Mouse (Mus musculus) kidney, postnatal 0 days (tissue): Measurements from ENCODE around the gene Camk2n2. TPM values are rescaled to one million over a fixed set of nuclear protein-coding genes. Genes with fewer than 3 reads are reported as not detected.

Experiments
- ATAC-seq: fragments of 200-750 bp; cut with Nextera tagmentation; replicated peaks from 2 replicates; pipeline ENCODE4 v1.8.0; 2017; ENCODE audit warnings: low read depth, moderate number of reproducible peaks, moderate TSS enrichment, moderate library complexity; ENCODE audit not compliant: low FRiP score
- DNase-seq: peaks from one replicate; pipeline ENCODE4 v3.0.0-alpha.2; 2016; ENCODE audit warnings: low spot score
- H3K27ac ChIP-seq: fragments of 300-500 bp; sonication (generic); 2 replicates; pipeline ENCODE4 v1.5.1; 2014; ENCODE audit warnings: mild to moderate bottlenecking
- H3K27me3 ChIP-seq: fragments of 300-500 bp; sonication (generic); 2 replicates; pipeline ENCODE4 v1.6.1; 2014; ENCODE audit warnings: low read length, mixed read lengths; ENCODE audit not compliant: insufficient read depth
- H3K36me3 ChIP-seq: fragments of 300-500 bp; sonication (generic); 2 replicates; pipeline ENCODE4 v1.6.1; 2014; ENCODE audit warnings: low read length, mixed read lengths; ENCODE audit not compliant: insufficient read depth
- H3K4me1 ChIP-seq: fragments of 300-500 bp; sonication (generic); replicated peaks from 2 replicates; pipeline ENCODE4 v1.6.1; 2014; ENCODE audit warnings: antibody characterized with exemption, low read length, mixed read lengths; ENCODE audit not compliant: insufficient read depth
- H3K4me2 ChIP-seq: fragments of 300-500 bp; sonication (generic); 2 replicates; pipeline ENCODE4 v1.6.1; 2014; ENCODE audit warnings: mild to moderate bottlenecking, low read length, moderate library complexity, mixed read lengths
- H3K4me3 ChIP-seq: fragments of 300-500 bp; sonication (generic); replicated peaks from 2 replicates; pipeline ENCODE4 v1.5.1; 2014; ENCODE audit warnings: low read depth, low read length
- H3K9ac ChIP-seq: fragments of 300-500 bp; sonication (generic); 2 replicates; pipeline ENCODE4 v1.6.1; 2014; ENCODE audit warnings: low read depth, low read length
- H3K9me3 ChIP-seq: fragments of 300-500 bp; sonication (generic); replicated peaks from 2 replicates; pipeline ENCODE4 v1.6.1; 2016; ENCODE audit warnings: low read length, inconsistent platforms, mixed read lengths
- CTCF ChIP-seq: IDR thresholded peaks from 2 replicates; pipeline ENCODE4 v1.5.1; 2016; ENCODE audit warnings: antibody characterized with exemption, low read depth, mild to moderate bottlenecking, moderate library complexity
- whole genome bisulfite sequencing: fragments of 180-500 bp; shearing (Covaris S2); extraction: QIAGEN DNeasy Blood & Tissue Kit; methylation state at CpG from one replicate; pipeline ENCODE4 v1.1.7; 2014; 5-methylcytosine and 5-hydroxymethylcytosine counted together
- polyA plus RNA-seq: library from polyadenylated mRNA; unstranded; fragments of >200 nt; fragmentation: Nextera tagmentation; extraction: Ambion mirVana; gene quantifications from 2 replicates; pipeline ENCODE4 v1.2.1, GENCODE M21; 2015

Camk2n2 gene
- polyA plus RNA-seq, 1 experiment from 2014 or later, result 0.72 TPM

- H3K36me3 ChIP-seq, result peaks cover 8% of the 10 kb centered on the region
- peak; percentile 98 for DNase-seq
- H3K4me3 ChIP-seq, result peak within 1 kb of the TSS; percentile 60
- peak; percentile 96 for ATAC-seq
- H3K9me3 ChIP-seq, result no peaks in the 10 kb centered on the region
- WGBS, result 1% methylated on average over 41 of the region's 41 CpGs
- TF ChIP-seq CTCF, result no peak
- H3K9ac ChIP-seq, result peak within 1 kb of the TSS; percentile 72
- H3K27ac ChIP-seq, result peak within 1 kb of the TSS; percentile 76
- H3K4me1 ChIP-seq, result peaks cover 5% of the 10 kb centered on the region; the same call in 1 of the 2 replicates
- H3K4me2 ChIP-seq, result peak within 1 kb of the TSS; percentile 74
- H3K27me3 ChIP-seq, result no peaks in the 10 kb centered on the region
These were observed 9.5 kb downstream of the Camk2n2 start, which contains the start of the genes Eef1akmt4, Gm49333 and Alg3 for GRCm38 (mm10) chr16:20611357-20612227. Eef1akmt4 (plus strand) TSS chr16:20611593. Gm49333 (plus strand) TSS chr16:20611610. Alg3 (minus strand) TSS chr16:20611735.

- no peaks in the 10 kb centered on the region for H3K9me3 ChIP-seq
- H3K4me1 ChIP-seq, result peaks cover 5% of the 10 kb centered on the region; the same call in 1 of the 2 replicates
- no peak for TF ChIP-seq CTCF
- H3K4me2 ChIP-seq, result peak overlapping the region; percentile 74
- peak overlapping the region; percentile 60 for H3K4me3 ChIP-seq
- DNase-seq, result peak; percentile 89
- H3K27me3 ChIP-seq, result no peaks in the 10 kb centered on the region
- H3K27ac ChIP-seq, result peak overlapping the region; percentile 76
- H3K36me3 ChIP-seq, result peaks cover 16% of the 10 kb centered on the region
- under 1% methylated on average over 28 of the region's 28 CpGs for WGBS
- peak; percentile 67 for ATAC-seq
- peak overlapping the region; percentile 72 for H3K9ac ChIP-seq
These were observed 10.4 kb downstream of the Camk2n2 start for GRCm38 (mm10) chr16:20610501-20611356.

GRCm38 (mm10) chr16:20604705-20605104, 16.4 kb downstream of the Camk2n2 start:
- Histone ChIP-seq H3K4me3 (no peak overlapping the region), H3K4me2 (no peak overlapping the region), H3K9me3 (no peaks in the 10 kb centered on the region), H3K9ac (no peak overlapping the region), H3K27me3 (no peaks in the 10 kb centered on the region), H3K36me3 (peaks cover 27% of the 10 kb centered on the region), H3K4me1 (0 out of 2 replicates have a peak, but pooled peaks cover under 1% of the 10 kb centered on the region), H3K27ac (no peak overlapping the region)
- 65% methylated on average over 9 of the region's 9 CpGs for WGBS
- TF ChIP-seq CTCF, result no peak
- DNase-seq (no peak), ATAC-seq (no peak)

GRCm38 (mm10) chr16:20600511-20600910, 20.6 kb downstream of the Camk2n2 start:
- Histone ChIP-seq H3K9ac (no peak overlapping the region), H3K9me3 (no peaks in the 10 kb centered on the region), H3K4me3 (no peak overlapping the region), H3K27me3 (no peaks in the 10 kb centered on the region), H3K4me2 (no peak overlapping the region), H3K4me1 (no peaks in the 10 kb centered on the region), H3K36me3 (0 out of 2 replicates have a peak, but pooled peaks cover 8% of the 10 kb centered on the region), H3K27ac (no peak overlapping the region)
- ATAC-seq (no peak), DNase-seq (no peak)
- no peak for TF ChIP-seq CTCF
- 69% methylated on average over 5 of the region's 5 CpGs for WGBS

GRCm38 (mm10) chr16:20596687-20597441, 24.2 kb downstream of the Camk2n2 start:
- 31% methylated on average over 7 of the region's 7 CpGs for WGBS
- H3K9me3 ChIP-seq, result no peaks in the 10 kb centered on the region
- no peaks in the 10 kb centered on the region for H3K36me3 ChIP-seq
- H3K4me2 ChIP-seq, result no peak overlapping the region
- no peak overlapping the region for H3K4me3 ChIP-seq
- DNase-seq (no peak), ATAC-seq (no peak)
- H3K4me1 ChIP-seq, result no peaks in the 10 kb centered on the region
- H3K27me3 ChIP-seq, result peaks cover 11% of the 10 kb centered on the region
- no peak overlapping the region for H3K9ac ChIP-seq
- TF ChIP-seq CTCF, result no peak
- H3K27ac ChIP-seq, result no peak overlapping the region

- H3K4me3 ChIP-seq, result no peak overlapping the region
- peaks cover 23% of the 10 kb centered on the region for H3K27me3 ChIP-seq
- H3K36me3 ChIP-seq, result no peaks in the 10 kb centered on the region
- H3K9me3 ChIP-seq, result no peaks in the 10 kb centered on the region
- H3K9ac ChIP-seq, result no peak overlapping the region
- TF ChIP-seq CTCF, result no peak
- no peak overlapping the region for H3K4me2 ChIP-seq
- no peak for DNase-seq
- H3K27ac ChIP-seq, result no peak overlapping the region
- WGBS, result 84% methylated on average over 4 of the region's 4 CpGs
- peaks cover 4% of the 10 kb centered on the region for H3K4me1 ChIP-seq
- no peak for ATAC-seq
These were observed 25.4 kb downstream of the Camk2n2 start for GRCm38 (mm10) chr16:20595737-20596136.
